Mouse (Mus musculus) heart, postnatal 36 days (tissue): ENCODE measurements around the gene Zfp827. TPM values are rescaled to one million over a fixed set of nuclear protein-coding genes. Genes with fewer than 3 reads are reported as not detected.

ENCODE experiments used
- DNase-seq, 2 experiments: peaks; one replicate each; pipeline ENCODE4 v3.0.0; 2021 to 2022
- intact Hi-C: fragments of 180-260 bp; cut with DNase I; formaldehyde crosslinking; loops from one replicate; pipeline ENCODE4 v1.15.1; 2025
- total RNA-seq, 2 experiments: library from RNA; stranded (reverse); gene quantifications; 2 replicates each; pipeline ENCODE4 v1.2.3; 2021

Gene Zfp827
- total RNA-seq, 2 experiments from 2014 or later, result 10.0 to 17.2 TPM

GRCm38 (mm10) chr8:79151644-79152043, 123.4 kb downstream of the Zfp827 start:
- DNase-seq, result no peak
- intact Hi-C loops, result no loop called here

GRCm38 (mm10) chr8:79153201-79153600, 125.0 kb downstream of the Zfp827 start:
- intact Hi-C loops, result no loop called here
- no peak for DNase-seq

- intact Hi-C loops, result no loop called here
- no peak for DNase-seq
Measured at GRCm38 (mm10) chr8:79153637-79154036, 125.4 kb downstream of the Zfp827 start.

DNA sequence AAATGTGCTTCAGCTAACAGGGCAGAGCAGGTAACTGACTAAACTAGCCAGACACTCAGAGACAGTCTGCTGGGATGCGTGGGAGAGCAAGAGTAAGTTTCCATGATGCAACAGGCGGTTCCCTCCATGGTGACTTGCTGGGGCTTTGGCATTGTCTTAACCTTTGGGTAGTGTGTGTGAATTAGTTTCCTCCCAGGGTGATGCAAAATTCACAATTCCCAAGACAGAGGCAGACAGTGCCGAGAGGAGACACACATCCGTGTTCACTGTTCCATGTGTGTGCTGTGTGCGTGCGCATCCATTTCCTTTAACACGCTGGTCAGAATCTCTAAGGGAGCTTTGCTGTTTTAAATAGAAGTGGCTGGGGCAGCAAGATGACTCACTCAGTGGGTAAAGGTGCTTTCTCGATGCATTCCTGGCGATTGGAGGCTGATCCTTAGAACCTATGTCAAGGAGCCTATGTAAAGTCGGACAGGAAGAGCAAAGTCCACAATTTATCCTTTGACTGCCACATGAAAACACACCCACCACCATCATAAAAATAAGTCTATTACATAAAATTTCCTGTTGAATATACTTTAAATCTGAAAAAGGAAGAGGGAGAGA, 127.4 kb downstream of the Zfp827 start:
- intact Hi-C loops, result no loop called here
- DNase-seq, result no peak

- no peak for DNase-seq
- intact Hi-C loops, result no loop called here
Measured at GRCm38 (mm10) chr8:79157366-79157765, 129.1 kb downstream of the Zfp827 start.

- no peak for DNase-seq
- intact Hi-C loops, result no loop called here
Measured at GRCm38 (mm10) chr8:79158357-79158756, 130.1 kb downstream of the Zfp827 start.

DNA sequence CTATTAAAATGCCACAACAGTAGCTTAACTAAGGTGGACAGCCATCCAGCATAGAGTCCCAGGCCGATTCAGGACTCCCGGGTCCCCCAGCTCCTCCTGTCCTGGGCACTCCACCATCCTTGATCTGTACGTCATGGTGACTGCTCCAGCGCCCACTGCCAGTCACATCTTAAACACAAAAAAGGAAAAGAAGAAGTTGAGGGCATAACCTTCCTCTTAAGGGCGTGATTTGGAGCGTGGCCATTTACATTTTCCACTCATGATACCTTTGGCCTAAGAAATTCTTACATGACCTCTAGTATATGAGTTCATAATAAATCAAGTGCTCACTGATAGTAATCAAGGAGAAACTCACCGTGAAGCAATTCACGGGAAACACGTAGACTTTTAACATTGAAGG, 131.2 kb downstream of the Zfp827 start:
- no peak for DNase-seq
- intact Hi-C loops, result no loop called here

- DNase-seq, result no peak
- intact Hi-C loops, result loop anchor here (5.0 kb wide), 2 partner anchors 78 to 133 kb away; partner anchors contain the start of gene Zfp827
Measured at GRCm38 (mm10) chr8:79160302-79160701, 132.1 kb downstream of the Zfp827 start.

- intact Hi-C loops, result loop anchor here (5.0 kb wide), 2 partner anchors 79 to 134 kb away; partner anchors contain the start of gene Zfp827
- DNase-seq, result no peak
Measured at GRCm38 (mm10) chr8:79161172-79161778, 133.0 kb downstream of the Zfp827 start.

GRCm38 (mm10) chr8:79162533-79163308, 134.5 kb downstream of the Zfp827 start:
- intact Hi-C loops, result loop anchor here (5.0 kb wide), 2 partner anchors 80 to 135 kb away; partner anchors contain the start of gene Zfp827

DNA sequence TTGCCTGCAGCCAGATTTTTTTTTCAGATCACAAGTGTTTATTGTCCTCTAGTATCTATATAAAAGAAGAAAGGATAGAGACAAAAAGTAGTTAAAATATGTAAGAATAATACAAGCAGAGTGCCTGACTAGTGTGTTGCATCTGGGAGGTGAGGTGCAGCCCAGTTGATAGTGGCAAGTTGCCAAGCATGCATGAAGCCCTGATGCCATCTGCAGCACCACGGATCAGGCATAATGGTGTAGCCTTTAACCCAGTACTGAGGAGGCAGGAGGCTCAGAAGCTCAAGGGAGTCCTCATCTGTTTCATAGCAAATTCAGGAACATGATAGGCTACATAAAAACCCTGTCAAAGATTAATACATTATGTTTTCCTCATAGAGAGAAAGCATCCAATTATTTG, 136.1 kb downstream of the Zfp827 start:
- DNase-seq, result no peak
- intact Hi-C loops, result loop anchor here (5.0 kb wide), 2 partner anchors 82 to 137 kb away; partner anchors contain the start of gene Zfp827

More at GRCm38 (mm10) chr8:79162533-79163308, 134.5 kb downstream of the Zfp827 start:
- DNase-seq, result peak; percentile 67 to 71

GRCm38 (mm10) chr8:79165276-79165675, 137.0 kb downstream of the Zfp827 start:
- no peak for DNase-seq
- intact Hi-C loops, result no loop called here

DNA sequence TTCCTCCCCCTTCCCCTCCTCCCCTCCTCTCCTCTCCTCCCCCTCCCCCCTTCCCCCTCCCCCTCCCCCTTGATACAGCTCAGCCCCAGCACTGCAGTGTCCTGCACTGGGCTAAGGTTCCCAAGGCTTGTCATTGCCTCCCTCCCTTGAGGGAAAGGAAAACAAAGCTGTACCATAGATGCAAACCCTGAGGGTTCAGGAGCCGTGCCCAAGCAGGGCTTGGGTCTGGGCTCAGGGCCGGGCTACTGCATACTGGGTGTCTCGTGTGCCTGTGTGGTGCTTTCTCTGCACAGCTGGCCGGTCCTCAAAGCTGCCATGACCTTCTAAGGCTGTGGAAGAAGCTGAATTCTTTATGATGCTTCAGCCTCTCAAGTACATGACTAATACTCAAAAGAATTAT, 145.4 kb downstream of the Zfp827 start:
- no peak for DNase-seq
- intact Hi-C loops, result no loop called here

DNA sequence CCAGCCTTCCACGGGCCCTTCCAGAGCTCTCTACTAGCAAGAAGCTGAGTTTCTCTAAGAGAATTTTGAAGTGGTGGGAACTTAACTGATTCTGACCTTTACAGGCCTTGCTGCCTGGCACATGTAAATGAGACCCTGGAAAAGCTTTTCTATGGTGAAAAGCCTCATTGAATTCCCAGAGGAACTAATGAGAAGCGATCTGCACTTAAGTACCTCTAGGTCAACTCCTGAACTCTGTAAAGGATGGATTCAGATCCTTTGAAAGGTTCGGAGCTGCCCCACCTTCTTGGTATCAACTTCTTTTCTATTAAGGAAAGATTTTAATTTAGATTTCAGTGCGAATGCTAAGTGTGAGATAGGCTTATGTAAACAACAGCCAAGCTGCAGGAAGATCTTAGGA, 147.8 kb downstream of the Zfp827 start:
- DNase-seq, result no peak
- intact Hi-C loops, result no loop called here

DNA sequence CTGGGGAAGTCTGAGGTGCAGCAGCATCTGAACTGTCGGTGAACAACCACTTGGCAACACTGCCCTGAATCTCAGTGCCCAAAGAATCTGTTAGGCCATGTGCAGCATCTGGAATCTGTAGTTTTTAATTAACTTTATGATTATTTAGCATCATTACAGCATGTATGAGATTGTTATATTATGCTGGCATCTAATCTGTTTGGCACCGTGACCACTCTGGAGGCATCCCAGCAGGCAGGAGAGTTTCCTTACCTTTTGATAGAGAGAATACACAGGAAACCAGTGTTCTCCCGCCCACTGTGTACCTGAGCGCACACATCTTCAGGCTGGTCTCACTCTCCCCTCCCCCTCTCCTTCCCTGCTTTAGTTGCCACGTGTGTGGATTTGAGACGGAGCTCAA, 151.4 kb downstream of the Zfp827 start:
- DNase-seq, result no peak
- intact Hi-C loops, result no loop called here

- intact Hi-C loops, result no loop called here
- no peak for DNase-seq
Measured at GRCm38 (mm10) chr8:79185488-79185887, 157.3 kb downstream of the Zfp827 start.

GRCm38 (mm10) chr8:79190071-79190470, 161.8 kb downstream of the Zfp827 start:
- DNase-seq, result no peak
- intact Hi-C loops, result no loop called here

DNA sequence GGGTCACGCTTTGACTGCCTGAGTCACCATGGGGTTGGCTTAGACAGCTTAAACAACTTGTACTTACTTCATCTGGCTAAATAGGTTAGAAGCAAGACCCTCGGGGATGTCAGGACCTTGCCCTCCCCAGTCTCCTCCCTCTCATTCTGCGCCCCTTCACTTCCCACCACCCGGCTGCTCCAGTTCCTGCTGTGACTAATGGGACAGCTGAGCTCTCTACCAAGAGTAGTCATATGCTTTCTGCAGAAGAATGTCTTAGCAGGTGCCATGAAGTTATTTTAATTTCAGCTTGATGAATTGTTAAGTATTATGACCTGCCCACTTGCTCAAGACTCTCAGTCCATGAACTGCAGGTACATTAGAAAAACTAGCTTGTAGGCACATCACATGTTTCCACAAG, 168.2 kb downstream of the Zfp827 start:
- no peak for DNase-seq
- intact Hi-C loops, result no loop called here

DNA sequence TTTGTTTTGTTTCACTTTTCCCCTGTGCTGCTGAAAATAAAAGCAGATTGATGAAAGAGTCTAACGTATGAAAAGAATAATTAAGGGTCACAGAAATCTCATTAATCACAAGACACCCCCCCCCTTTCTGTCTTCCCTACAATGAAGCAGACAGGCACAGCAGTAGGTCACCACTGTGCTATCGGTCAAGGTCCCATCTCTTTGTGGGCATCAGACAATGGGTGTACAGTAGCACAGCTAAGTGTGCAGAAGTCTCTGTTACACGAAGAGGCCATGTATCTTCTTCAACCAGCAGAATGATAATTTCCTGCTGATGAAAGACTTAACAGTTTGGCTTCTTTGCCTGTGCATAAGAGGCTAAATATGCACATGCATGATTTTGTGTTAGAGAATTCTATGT, 170.4 kb downstream of the Zfp827 start:
- intact Hi-C loops, result no loop called here
- no peak for DNase-seq

GRCm38 (mm10) chr8:79201446-79202147, 173.4 kb downstream of the Zfp827 start:
- DNase-seq, result no peak
- intact Hi-C loops, result no loop called here

DNA sequence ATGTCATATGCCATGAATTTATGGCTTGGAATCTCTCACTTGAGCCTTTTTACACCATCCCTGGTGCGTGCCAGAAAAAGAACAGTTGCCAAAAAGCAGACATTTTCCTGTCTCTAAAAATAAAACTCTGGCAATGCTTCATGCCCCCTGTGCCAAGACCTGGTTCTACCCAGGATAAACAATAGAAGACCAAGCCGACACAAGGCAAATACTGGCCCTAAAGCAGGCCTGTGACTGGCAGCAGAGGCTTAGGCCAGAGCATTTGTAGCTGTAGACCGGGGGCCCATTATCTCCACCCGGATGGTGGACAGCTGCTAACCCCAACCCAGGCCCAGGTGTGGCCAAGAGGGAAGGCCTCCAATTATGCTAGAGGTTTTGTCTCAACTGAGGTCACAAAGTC, 178.7 kb downstream of the Zfp827 start:
- DNase-seq, result peak; percentile 33 to 52
- intact Hi-C loops, result loop anchor here (2.0 to 5.0 kb wide), 2 partner anchors 85 to 176 kb away; partner anchors contain the start of gene Mmaa
